Mouse (Mus musculus) ZHBTc4 (cell line): ENCODE data around the gene Olfr495.

Experiments used
- DNase-seq: peaks from one replicate; pipeline ENCODE4 v3.0.0-alpha.2; 2011; ENCODE audit warnings: low read depth, low spot score

Olfr495 gene

DNA sequence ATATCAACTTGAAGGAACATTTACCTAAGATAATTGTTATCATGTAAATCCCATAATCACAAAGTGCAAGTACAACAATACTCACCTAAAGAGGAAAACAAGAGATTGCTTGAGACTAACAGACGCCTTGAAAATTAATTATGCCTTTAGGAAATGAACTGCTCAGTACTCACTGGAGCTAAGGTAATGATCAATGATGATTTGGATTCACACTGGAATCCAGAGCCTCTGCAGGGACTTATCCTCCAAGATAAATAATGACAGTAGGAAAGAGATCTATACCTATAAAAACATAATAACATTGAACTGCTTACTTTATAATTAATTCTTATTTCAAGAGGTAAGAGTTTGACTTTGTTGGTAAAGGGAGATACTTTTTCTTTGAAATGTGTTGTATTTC lies at the start of gene Olfr495:
Gene Olfr495 (plus strand): TSS at position 301 of the 400 bp plus-strand sequence.
- no peak for DNase-seq

DNA sequence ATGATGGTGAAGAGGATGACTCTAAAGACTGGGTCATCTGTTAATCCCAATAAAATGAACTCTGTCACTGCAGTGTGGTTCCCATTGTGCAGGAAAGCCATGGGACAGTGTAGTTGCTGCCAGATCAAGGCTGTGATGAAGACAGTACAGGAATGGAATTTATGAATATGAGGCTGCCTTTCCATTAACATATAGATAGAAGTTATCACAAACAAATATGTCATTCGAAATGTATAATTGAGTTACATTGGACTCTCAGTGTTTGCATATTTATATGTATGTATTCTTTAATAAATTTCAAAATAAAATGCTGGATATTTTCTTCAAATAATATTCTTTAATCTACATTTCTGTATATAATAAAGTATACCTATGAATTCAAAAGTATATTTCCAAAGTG lies 46.1 kb upstream of the Olfr495 start, which contains the start of gene Olfr493:
Gene Olfr493 (minus strand): TSS at position 101 of the 400 bp plus-strand sequence.
- DNase-seq: no peak

DNA sequence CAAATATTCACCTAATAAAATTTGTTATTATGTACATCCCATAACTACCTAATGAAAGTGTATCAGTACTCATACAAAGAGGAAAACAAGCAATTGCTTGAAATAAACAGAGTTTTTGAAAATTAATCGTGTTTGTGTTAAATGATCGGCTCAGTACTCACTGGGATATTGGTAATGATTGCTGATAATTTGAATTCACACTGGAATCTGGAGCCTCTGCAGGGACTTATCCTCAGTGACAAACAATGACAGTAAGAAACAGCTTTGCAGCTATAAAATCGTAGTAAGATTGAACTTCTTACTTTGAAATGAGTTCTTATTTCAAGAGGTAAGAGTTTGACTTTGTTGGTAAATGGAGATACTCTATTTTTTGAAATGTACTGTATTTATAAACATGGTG lies 27.9 kb upstream of the Olfr495 start, which contains the start of gene Olfr494:
Gene Olfr494 (plus strand): TSS at position 301 of the 400 bp plus-strand sequence.
- no peak for DNase-seq

DNA sequence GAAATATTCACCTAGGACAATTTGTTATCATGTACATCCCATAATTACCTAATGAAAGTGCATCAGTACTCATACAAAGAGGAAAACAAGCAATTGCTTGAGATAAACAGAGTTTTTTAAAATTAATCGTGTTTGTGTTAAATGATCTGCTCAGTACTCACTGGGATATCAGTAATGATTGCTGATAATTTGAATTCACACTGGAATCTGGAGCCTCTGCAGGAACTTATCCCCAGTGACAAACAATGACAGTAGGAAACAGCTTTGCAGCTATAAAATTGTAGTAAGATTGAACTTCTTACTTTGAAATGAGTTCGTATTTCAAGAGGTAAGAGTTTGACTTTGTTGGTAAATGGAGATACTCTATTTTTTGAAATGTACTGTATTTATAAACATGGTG lies 27.2 kb downstream of the Olfr495 start, which contains the start of gene Olfr497:
Gene Olfr497 (plus strand): TSS at position 301 of the 400 bp plus-strand sequence.
- no peak for DNase-seq
